Mouse (Mus musculus): ENCODE data around the gene Gpsm3. TPM values are rescaled to one million over a fixed set of nuclear protein-coding genes. Genes with fewer than 3 reads are reported as not detected.
A peak's percentile ranks its signal among the peaks of the same experiment; 100 is the strongest.

Gpsm3 gene
- polyA plus RNA-seq, 1 experiment from 2014 or later = 5.3 TPM

GRCm38 (mm10) chr17:34592581-34593549, 3.3 kb downstream of the Gpsm3 start:
- peak overlapping the region; percentile 99 for H3K27ac ChIP-seq (replicated peaks)
- H3K9me3 ChIP-seq = no peaks in the 10 kb centered on the region
- no peaks in the 10 kb centered on the region for H3K27me3 ChIP-seq
- H3K9ac ChIP-seq = peak overlapping the region; percentile 98
- peak; percentile 33 for ATAC-seq (ENCODE audit: low read depth)
- H3K4me3 ChIP-seq = peak overlapping the region; percentile 81
- 2% methylated on average over 27 of the region's 32 CpGs for WGBS
- H3K36me3 ChIP-seq = peaks cover 18% of the 10 kb centered on the region
- peaks cover 76% of the 10 kb centered on the region for H3K4me1 ChIP-seq (replicated peaks)
- H3K4me2 ChIP-seq = peak overlapping the region; percentile 91

- no peak for ATAC-seq (ENCODE audit: low read depth)
- H3K4me1 ChIP-seq (replicated peaks) = peaks cover 70% of the 10 kb centered on the region
- no peaks in the 10 kb centered on the region for H3K27me3 ChIP-seq
- H3K4me2 ChIP-seq = peak overlapping the region; percentile 91
- 48% methylated on average over 34 of the region's 34 CpGs for WGBS
- peak overlapping the region; percentile 98 for H3K9ac ChIP-seq
- H3K27ac ChIP-seq (replicated peaks) = peak overlapping the region; percentile 99
- H3K36me3 ChIP-seq = peaks cover 18% of the 10 kb centered on the region
- H3K9me3 ChIP-seq = no peaks in the 10 kb centered on the region
- peak overlapping the region; percentile 81 for H3K4me3 ChIP-seq
Observed at GRCm38 (mm10) chr17:34593752-34594525, 4.3 kb downstream of the Gpsm3 start.

GRCm38 (mm10) chr17:34596098-34596497, 6.5 kb downstream of the Gpsm3 start:
- 76% methylated on average over 8 of the region's 8 CpGs for WGBS
- no peaks in the 10 kb centered on the region for H3K9me3 ChIP-seq
- H3K4me1 ChIP-seq (replicated peaks) = peaks cover 49% of the 10 kb centered on the region
- no peak overlapping the region for H3K9ac ChIP-seq
- H3K27ac ChIP-seq (replicated peaks) = no peak overlapping the region
- no peaks in the 10 kb centered on the region for H3K27me3 ChIP-seq
- no peak for ATAC-seq (ENCODE audit: low read depth)
- peaks cover 32% of the 10 kb centered on the region for H3K36me3 ChIP-seq
- H3K4me3 ChIP-seq = no peak overlapping the region
- H3K4me2 ChIP-seq = no peak overlapping the region

GRCm38 (mm10) chr17:34597566-34598095, 8.0 kb downstream of the Gpsm3 start, which contains the start of gene Ager:
Gene Ager (plus strand): TSS chr17:34597862.
- ATAC-seq (ENCODE audit: low read depth) = no peak
- 20% methylated on average over 6 of the region's 6 CpGs for WGBS
- Histone ChIP-seq H3K9me3 (no peaks in the 10 kb centered on the region), H3K4me3 (no peak within 1 kb of the TSS), H3K4me1 (replicated peaks) (peaks cover 50% of the 10 kb centered on the region), H3K27ac (replicated peaks) (0 out of 2 replicates have a peak within 1 kb of the TSS, but pooled peaks have one; percentile 34), H3K27me3 (no peaks in the 10 kb centered on the region), H3K36me3 (peaks cover 41% of the 10 kb centered on the region), H3K4me2 (no peak within 1 kb of the TSS), H3K9ac (peak within 1 kb of the TSS; percentile 34; the same call in 1 of the 2 replicates)

GRCm38 (mm10) chr17:34599891-34600290, 10.3 kb downstream of the Gpsm3 start:
- H3K9ac ChIP-seq = no peak overlapping the region
- no peak overlapping the region for H3K4me2 ChIP-seq
- WGBS = 76% methylated on average over 9 of the region's 9 CpGs
- H3K4me3 ChIP-seq = no peak overlapping the region
- H3K9me3 ChIP-seq = no peaks in the 10 kb centered on the region
- H3K36me3 ChIP-seq = peaks cover 36% of the 10 kb centered on the region
- no peaks in the 10 kb centered on the region for H3K27me3 ChIP-seq
- peaks cover 37% of the 10 kb centered on the region for H3K4me1 ChIP-seq (replicated peaks)
- H3K27ac ChIP-seq (replicated peaks) = no peak overlapping the region
- no peak for ATAC-seq (ENCODE audit: low read depth)

GRCm38 (mm10) chr17:34601796-34602195, 12.2 kb downstream of the Gpsm3 start:
- Histone ChIP-seq H3K27me3 (no peaks in the 10 kb centered on the region), H3K36me3 (peaks cover 23% of the 10 kb centered on the region), H3K4me3 (peak overlapping the region; percentile 74; the same call in 1 of the 2 replicates), H3K9ac (no peak overlapping the region), H3K27ac (replicated peaks) (no peak overlapping the region), H3K9me3 (no peaks in the 10 kb centered on the region), H3K4me2 (peak overlapping the region; percentile 93), H3K4me1 (replicated peaks) (peaks cover 41% of the 10 kb centered on the region)
- ATAC-seq (ENCODE audit: low read depth) = no peak
- WGBS = 92% methylated on average over 12 of the region's 12 CpGs

GRCm38 (mm10) chr17:34603375-34604060, 13.9 kb downstream of the Gpsm3 start, which contains the start of gene Rnf5:
Gene Rnf5 (minus strand): TSS chr17:34603690.
- Histone ChIP-seq H3K4me2 (peak within 1 kb of the TSS; percentile 99), H3K9me3 (no peaks in the 10 kb centered on the region), H3K4me3 (peak within 1 kb of the TSS; percentile 78), H3K27ac (replicated peaks) (peak within 1 kb of the TSS; percentile 93), H3K9ac (peak within 1 kb of the TSS; percentile 99), H3K27me3 (no peaks in the 10 kb centered on the region), H3K4me1 (replicated peaks) (peaks cover 49% of the 10 kb centered on the region), H3K36me3 (peaks cover 23% of the 10 kb centered on the region)
- peak; percentile 95 for ATAC-seq (ENCODE audit: low read depth)
- under 1% methylated on average over 30 of the region's 30 CpGs for WGBS

- peak; percentile 90 for ATAC-seq (ENCODE audit: low read depth)
- Histone ChIP-seq H3K9me3 (no peaks in the 10 kb centered on the region), H3K4me2 (peak within 1 kb of the TSS; percentile 99), H3K27me3 (no peaks in the 10 kb centered on the region), H3K4me1 (replicated peaks) (peaks cover 54% of the 10 kb centered on the region), H3K9ac (peak within 1 kb of the TSS; percentile 99), H3K4me3 (peak within 1 kb of the TSS; percentile 78), H3K27ac (replicated peaks) (peak within 1 kb of the TSS; percentile 93), H3K36me3 (peaks cover 23% of the 10 kb centered on the region)
- under 1% methylated on average over 35 of the region's 35 CpGs for WGBS
Observed at GRCm38 (mm10) chr17:34604061-34604508, 14.5 kb downstream of the Gpsm3 start, which contains the start of gene Agpat1. Gene Agpat1 (plus strand): TSS chr17:34604262.

- H3K36me3 ChIP-seq = peaks cover 23% of the 10 kb centered on the region
- no peaks in the 10 kb centered on the region for H3K27me3 ChIP-seq
- H3K9ac ChIP-seq = peak overlapping the region; percentile 99
- peak overlapping the region; percentile 93 for H3K27ac ChIP-seq (replicated peaks)
- peak overlapping the region; percentile 99 for H3K4me2 ChIP-seq
- H3K4me1 ChIP-seq (replicated peaks) = peaks cover 56% of the 10 kb centered on the region
- H3K9me3 ChIP-seq = no peaks in the 10 kb centered on the region
- no peak for ATAC-seq (ENCODE audit: low read depth)
- WGBS = 9% methylated on average over 24 of the region's 24 CpGs
- H3K4me3 ChIP-seq = peak overlapping the region; percentile 78
Observed at GRCm38 (mm10) chr17:34604511-34605237, 15.1 kb downstream of the Gpsm3 start.

- peak overlapping the region; percentile 99 for H3K9ac ChIP-seq
- H3K36me3 ChIP-seq = peaks cover 21% of the 10 kb centered on the region
- peak overlapping the region; percentile 99 for H3K4me2 ChIP-seq
- no peaks in the 10 kb centered on the region for H3K9me3 ChIP-seq
- peak overlapping the region; percentile 78 for H3K4me3 ChIP-seq
- H3K4me1 ChIP-seq (replicated peaks) = peaks cover 56% of the 10 kb centered on the region
- peak overlapping the region; percentile 93 for H3K27ac ChIP-seq (replicated peaks)
- ATAC-seq (ENCODE audit: low read depth) = peak; percentile 34
- no peaks in the 10 kb centered on the region for H3K27me3 ChIP-seq
- WGBS = under 1% methylated on average over 28 of the region's 30 CpGs
Observed at GRCm38 (mm10) chr17:34605609-34606008, 16.0 kb downstream of the Gpsm3 start.
